Mouse (Mus musculus) natural killer cell, adult 2 months (primary cell): ENCODE measurements around the gene Unc13a.
"Not testable (repeated sequence)": the region's sequence is repeated elsewhere in the genome, so short reads cannot be mapped to it uniquely, and the experiment has no call there.

Experiments
- DNase-seq, 2 experiments: peaks; one replicate each; pipeline ENCODE4 v3.0.0; 2022; ENCODE audit warnings: low spot score in 2 of 2

The Unc13a gene

GRCm38 (mm10) chr8:71671549-71671965 lies at the start of gene Unc13a:
TSS of gene Unc13a (minus strand) at chr8:71671757.
- DNase-seq, result peak; percentile 83 to 89

DNA sequence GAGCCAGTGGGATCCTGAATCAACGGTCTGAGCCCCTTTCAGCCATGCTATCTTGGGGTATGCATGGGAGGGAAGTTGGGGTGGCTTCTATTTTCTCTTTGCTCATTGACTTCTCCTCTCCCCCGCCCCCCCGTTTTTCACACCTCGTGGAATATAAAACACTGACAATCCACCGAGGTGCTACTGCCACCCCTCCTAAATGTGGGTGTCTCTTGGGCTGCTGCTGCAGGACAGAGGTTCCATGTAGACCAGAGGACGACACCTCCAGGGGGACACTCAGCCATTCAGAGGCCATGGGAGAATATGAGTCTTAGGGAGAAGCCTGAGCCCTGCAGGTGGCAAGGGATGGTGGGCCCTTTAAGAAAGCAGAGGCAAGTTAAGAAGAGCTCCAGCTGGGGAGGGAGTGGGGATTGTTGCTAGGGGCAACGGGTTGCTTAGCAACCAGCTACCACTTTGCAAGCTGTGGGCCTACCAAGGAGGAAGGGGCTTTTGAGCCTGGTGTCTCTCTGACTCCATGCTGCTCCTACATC lies 48.4 kb upstream of the Unc13a start:
- no peak for DNase-seq

GRCm38 (mm10) chr8:71719218-71719617 lies 47.7 kb upstream of the Unc13a start:
- DNase-seq, result no peak

GRCm38 (mm10) chr8:71718252-71718651 lies 46.7 kb upstream of the Unc13a start:
- no peak for DNase-seq

DNA sequence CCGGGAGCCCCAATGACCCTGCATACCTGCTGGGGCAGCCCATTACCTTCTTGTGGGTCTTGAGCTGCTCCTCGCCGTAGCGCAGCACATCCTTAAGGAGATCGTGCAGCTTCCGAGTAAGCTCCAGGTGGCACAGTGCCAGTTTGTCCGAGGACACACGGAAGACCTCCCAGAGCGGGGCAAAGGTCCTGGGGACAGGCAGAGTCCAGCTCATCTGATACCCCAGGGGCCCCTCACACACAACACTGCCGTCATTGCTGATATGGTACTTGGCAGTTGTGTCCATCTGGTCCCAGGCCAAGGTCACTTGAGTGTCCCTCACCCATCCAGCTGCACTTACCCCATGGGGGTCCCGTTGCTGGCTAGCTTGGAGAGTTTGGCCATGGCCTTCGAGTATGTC lies 45.5 kb upstream of the Unc13a start:
- no peak for DNase-seq

- no peak for DNase-seq
Measured at GRCm38 (mm10) chr8:71716561-71717053, 45.0 kb upstream of the Unc13a start.

DNA sequence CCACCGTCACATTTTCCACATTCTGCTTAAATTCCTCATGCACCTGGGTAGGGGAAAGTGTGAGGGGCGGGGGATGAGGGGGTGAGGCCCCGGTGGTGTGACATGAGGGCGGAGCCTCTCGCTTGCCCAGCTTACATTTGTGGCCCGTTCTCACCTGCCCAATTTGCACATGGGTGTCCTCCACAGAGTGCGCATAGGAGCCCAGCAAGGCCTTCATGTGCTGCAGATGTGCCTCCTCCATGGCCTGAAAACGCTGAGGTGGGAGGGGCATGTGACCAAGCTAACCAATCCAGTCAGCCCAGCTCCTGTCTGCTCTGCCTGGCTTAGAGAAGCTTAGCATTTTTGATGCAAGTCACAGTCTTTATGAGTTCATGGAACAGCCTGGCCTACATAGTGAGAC lies 44.0 kb upstream of the Unc13a start:
- DNase-seq, result no peak

DNA sequence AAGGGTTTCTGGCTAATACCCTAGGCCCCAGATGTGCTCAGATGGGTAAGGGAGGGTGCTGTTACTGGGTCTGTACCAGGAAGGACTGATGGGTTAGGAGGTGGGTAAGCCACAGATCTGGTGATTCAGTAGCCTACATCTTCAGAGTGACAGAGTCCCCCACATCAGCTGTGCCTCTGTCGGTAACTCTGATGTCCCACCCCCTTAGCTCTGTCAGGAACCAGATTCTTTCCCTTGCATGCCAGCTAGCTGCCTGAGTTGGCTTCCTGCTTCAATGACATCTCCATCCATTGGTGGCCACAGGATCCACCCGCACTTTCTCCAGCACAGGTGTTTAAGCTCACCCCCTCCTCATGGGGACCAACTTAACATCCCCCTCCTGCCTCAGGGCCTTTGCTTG lies 40.0 kb upstream of the Unc13a start:
- DNase-seq, result no peak

- peak; percentile 61 to 79 for DNase-seq
Measured at GRCm38 (mm10) chr8:71709800-71710446, 38.4 kb upstream of the Unc13a start.

DNA sequence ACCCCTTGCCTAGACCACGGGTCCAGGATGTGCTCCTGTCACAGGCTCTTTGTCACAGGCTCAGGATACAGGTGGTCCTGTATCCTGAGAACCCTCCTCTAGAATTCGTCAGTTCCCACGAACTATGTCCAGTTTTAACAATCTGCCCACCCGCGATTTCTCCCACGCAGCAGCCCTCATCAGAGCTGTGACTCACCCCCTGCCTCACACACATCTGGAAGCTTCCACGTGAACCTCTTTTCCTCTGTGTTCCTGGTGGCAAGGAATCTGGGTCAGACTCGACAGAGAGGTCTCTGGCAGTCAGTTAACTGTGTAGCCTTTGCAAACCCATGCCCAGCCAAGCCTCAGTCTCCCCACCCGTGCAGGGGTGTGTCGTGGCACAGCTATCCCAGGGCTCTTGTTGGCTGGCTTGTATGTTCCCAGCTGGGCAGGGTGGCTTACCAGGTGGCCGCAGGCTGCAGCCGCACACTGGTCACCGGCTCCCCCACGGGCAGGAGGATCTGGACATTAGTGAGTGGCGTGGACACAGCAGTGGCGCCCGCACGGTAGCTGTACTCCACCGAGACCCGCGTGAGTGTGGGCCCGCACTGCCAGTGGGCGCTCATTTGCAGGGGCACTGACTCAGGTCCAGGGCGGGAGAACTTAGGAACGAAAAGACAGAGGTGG lies 37.7 kb upstream of the Unc13a start:
- no peak for DNase-seq

DNA sequence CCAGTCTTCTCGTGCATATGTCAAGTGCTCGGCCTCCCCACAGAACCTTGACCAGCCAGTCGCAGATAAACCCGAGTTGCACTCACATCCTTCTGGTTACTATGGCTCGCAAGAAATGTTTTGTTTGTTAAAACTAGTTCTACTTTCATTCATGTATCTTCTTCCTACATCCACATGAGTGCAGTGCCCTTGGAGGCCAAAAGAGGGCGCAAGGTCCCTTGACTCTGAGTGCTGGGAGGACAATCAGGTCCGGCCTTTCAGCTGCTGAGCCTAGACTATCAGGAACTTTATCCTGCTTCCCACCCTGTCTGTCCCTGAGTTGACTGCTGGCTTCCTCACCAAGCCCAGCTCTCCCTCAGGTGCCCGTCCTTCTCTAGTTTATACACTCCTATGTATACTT lies 36.3 kb upstream of the Unc13a start:
- DNase-seq, result peak; percentile 53 to 68

- not testable (repeated sequence) for DNase-seq
Measured at GRCm38 (mm10) chr8:71703400-71703799, 31.8 kb upstream of the Unc13a start.

DNA sequence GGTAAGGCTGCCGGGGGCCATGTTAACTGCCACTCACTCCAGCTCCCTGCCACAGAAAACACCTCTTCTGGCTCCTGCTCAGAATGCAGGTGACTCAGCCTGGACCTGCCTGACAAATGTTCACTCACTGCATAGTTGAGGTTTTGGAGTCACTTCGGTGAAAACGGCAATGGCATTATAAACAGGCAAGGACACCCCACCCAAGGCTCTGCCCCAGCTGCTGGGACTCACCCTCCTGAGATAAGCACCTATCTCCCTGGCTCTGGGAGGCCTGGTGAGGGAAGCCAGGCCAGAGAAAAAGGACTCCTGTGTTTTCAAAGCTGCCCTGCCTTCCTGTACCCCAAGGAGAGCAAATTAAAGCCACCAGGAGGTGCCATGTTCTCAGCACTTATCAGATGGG lies 31.4 kb upstream of the Unc13a start:
- DNase-seq, result no peak

DNA sequence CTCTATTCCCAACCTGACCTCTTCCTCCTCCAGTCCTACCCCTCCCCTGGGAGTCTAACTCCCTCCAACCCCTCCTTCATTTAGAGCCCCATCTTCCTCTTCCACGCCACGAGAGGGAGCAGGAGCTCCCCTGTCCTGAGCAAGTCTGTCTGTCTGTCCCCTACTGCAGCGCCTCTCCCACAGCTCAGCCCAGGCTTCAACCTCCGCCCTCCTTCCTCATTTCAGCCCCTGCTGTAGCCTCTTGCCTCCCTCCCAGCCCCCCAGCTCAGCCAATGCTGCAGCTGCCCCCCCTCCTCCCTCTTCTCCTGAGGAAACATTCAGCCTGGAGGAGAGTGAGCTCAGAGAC lies 30.5 kb upstream of the Unc13a start:
- no peak for DNase-seq

DNA sequence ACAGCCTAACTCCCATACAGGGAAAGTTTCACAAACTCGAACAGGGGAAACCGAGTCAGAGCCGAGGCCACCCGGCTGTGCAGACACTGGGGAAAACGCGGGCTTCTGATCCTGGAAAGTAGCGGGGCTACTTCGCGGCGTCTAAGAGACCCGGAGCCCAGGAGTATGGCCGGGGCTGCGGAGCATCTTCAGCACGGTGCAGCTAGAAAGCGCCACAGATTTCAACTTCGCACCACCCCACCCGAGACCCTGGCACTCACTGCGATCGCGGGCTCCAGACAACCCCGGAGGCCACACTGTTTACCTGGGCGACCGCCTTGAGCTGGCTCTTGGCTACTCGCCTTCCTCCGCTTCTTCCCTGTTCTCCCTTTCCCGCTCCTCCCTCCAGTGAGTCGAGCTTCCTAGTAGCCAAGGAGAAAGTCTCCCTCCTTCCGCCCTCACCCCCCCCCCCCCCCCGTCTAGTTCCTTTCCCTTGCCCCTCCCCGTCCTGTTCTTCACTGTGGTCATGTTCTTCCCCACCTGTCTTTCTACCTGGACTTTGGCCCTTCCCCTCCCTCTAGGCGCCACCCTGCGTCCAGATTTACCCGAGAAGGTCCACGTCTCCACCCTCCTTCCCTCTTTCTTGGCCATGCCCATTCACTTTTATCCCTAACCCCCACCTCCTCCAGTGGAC lies 30.0 kb upstream of the Unc13a start, which contains the start of gene B3gnt3:
B3gnt3 (minus strand) TSS at position 376 of the 673 bp plus-strand sequence.
- DNase-seq, result no peak

DNA sequence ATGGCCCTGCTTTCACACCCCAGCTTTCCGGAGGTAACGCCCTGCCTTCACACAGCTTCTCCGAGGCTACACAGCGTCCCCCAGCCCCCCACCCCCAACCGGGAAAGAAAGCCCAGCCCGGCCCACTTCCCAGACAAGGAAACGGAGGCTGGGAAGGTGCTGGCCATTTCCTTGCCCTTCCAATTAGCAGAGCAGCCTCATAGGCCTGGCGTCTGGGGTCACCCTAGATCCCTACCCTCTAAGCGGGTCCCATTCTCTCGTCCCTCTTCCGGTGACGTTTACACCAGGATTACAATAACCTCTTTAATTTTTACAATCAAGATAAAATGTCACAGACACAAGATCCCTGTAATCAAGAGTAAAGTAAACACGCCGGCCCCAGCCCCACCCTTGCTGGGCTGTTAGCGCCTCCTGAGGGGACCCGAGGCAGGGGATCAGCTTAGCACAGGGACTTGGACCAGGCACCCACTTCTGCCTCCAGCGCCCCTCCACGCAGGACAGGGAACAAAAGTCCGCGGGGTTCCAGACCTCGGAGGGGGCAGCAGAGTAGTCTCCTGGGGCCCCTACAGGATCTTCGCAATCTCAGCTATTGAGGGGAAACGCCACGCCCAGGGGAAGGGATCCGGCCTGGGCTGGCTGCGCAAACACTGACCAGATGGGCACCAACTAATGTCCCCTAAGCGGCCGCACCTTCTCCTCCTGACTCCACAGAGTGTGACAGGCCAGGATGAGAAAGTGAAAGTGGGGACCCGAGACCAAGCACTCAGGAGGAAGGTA lies 29.1 kb upstream of the Unc13a start:
- no peak for DNase-seq

GRCm38 (mm10) chr8:71695456-71695855 lies 23.9 kb upstream of the Unc13a start:
- not testable (repeated sequence) for DNase-seq

DNA sequence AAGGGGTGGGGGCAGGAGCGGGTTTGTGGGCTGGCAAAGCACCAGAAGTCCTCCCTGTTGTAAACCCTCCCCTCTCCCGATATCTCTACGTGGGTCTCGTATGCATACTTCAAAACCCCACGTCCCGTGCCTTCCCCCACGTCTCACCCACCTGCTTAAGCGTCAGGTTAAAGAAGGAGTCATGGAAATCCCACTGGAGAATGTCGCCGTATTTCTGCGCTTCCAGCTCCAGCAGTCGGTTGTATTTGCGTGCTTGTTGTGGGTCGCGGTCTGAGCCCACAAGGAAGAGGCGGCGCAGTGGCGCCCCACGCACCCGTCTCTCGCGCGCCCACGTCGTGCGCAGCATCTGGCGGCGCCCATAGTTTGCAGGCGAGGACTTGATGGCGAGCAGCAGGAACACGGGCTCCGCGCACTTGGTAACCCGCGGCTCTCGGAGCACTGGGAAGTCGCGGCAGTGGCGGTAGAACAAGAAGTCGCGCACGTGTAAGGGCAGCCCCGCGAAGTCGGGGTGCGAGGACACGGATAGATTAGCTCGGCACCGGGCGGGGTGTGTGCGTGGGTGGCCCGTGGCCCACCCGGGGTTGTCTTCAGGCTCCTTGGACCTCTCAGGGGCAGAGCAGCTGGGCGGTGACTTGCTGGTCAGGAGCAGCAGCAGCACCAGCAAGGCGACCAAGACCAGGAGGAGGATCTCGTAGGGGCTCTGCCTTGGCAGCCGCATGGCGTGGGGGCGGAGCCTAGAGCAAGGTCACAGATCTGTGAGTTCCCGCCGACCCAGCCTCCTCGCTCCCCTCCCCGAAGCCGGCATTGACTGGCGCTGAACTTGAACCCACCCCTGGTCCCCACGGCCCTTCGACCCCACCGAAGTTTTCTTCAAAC lies 21.8 kb upstream of the Unc13a start:
- DNase-seq, result no peak

GRCm38 (mm10) chr8:71692509-71692908 lies 21.0 kb upstream of the Unc13a start:
- DNase-seq, result peak; percentile 27 to 44

DNA sequence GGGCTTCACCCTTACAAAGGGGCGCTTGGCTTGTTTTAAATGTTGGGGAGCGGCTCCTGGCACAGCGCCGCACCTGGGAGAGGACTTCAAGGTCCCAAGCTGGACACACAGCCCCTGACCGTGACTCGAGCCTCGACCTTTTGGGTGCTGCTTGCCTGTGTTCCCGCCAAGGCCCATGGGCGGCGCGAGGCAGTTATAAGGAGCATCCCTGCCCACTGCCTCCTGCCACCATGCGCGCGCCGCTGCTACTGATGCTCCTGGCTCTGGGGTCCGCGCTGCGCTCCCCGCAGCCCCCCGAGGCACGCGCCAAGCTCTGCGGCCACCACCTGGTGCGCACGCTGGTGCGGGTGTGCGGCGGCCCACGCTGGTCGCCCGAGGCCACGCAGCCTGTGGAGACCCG lies 17.5 kb upstream of the Unc13a start, which contains the start of gene Insl3:
Insl3 (plus strand) TSS at position 187 of the 400 bp plus-strand sequence.
- DNase-seq, result no peak

DNA sequence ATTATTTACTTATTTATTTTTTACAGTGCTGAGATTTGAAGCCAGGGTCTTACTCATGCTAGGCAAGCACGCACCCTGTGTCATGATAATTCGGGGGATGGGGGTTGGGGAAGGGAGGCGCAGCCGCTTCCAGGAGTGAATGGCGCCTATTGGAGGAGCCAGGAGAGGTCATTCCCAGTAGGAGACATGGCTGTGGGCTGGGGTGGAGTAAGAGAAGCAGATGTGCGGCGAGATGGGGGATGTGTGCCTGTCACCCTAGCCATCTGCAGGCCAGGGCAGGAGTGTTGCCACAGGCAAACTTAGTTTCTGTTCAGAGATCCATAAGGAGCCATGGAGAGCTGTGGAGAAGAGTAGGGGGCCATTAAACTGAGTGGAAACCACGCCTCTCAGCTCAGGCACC lies 16.1 kb upstream of the Unc13a start:
- DNase-seq, result no peak
